Mouse (Mus musculus): ENCODE results near the gene Scmh1.

DNA sequence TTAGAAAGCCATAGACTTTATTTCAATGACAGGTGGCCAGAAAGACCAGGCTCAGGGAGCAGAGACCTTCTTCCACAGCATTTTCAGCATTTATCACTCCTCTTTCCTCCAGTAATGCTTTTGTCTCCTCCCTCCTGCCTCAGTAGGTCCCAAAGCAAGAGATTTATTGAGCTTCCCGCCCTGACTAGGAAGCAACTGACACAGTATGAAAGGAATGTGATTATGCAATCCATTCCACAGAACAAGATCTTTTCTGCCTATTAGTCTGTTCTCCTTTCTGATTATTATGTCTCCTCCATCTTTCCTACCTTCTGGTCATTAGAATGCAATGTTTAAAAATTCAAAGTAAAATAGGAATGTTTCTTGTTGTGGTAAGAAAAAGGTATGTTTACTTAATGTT lies 82.6 kb downstream of the Scmh1 start:
- no peak for TF ChIP-seq POLR2A (IDR thresholded peaks at IDR 0.05; ENCODE audit: insufficient read depth, low read depth, low read length)
- no peak for TF ChIP-seq CTCF (IDR thresholded peaks at IDR 0.05; ENCODE audit: insufficient read depth, low read depth, low read length)
